Mouse (Mus musculus): ENCODE data around the gene Vmn1r8. TPM values are rescaled to one million over a fixed set of nuclear protein-coding genes. Genes with fewer than 3 reads are reported as not detected.
"Not testable (repeated sequence)": the region's sequence is repeated elsewhere in the genome, so short reads cannot be mapped to it uniquely, and the experiment has no call there.

Vmn1r8 gene
- total RNA-seq (2017): not detected in 2 replicates

DNA sequence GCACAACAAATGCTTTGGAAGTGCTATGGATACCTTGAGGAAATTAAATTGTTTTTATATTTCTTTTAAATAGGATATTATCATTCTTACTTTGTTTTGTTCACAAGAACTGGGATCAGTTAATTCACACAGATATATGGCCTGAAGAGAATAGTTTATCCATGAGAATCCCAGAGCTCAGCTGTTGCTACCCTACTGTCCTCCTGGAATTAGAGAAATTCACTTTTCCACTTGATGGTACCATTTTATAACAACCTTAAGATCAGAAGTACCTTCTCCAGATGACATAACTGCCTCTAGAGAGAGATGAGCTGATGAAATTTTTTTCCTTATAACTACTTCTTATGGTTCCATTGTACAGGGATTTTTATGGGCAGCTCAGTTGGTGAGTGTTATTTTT is at the start of gene Vmn1r8:
Gene Vmn1r8, plus strand, starts transcription at position 301 of the 400 bp plus-strand sequence.
- no peak for ATAC-seq (replicated peaks in 1 of 2; ENCODE audit: insufficient read depth in 1 of 2, low FRiP score in 2 of 2, low TSS enrichment in 1 of 2, low read depth in 1 of 2, poor library complexity in 2 of 2, severe bottlenecking in 2 of 2)

GRCm38 (mm10) chr6:56996943-56997342 is 35.1 kb upstream of the Vmn1r8 start, which contains the start of gene Vmn1r6:
TSS of gene Vmn1r6 (plus strand) at chr6:56997243.
- no peak for ATAC-seq (replicated peaks in 1 of 2; ENCODE audit: insufficient read depth in 1 of 2, low FRiP score in 2 of 2, low TSS enrichment in 1 of 2, low read depth in 1 of 2, poor library complexity in 2 of 2, severe bottlenecking in 2 of 2)

DNA sequence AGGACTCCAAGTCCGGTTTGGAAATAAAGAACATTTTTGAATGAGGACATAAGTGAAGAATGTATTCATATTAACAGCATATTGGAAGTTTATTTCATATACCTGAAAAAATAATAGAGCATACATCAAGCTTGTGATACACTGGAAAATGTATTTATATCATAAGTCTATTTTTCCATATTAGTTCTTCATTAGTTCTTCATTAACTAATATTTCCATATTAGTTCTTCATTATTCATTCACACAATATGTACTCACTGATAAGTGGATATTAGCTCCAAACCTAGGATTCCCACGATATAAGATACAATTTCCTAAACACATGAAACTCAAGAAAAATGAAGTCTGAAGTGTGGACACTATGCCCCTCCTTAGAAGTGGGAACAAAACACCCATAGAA is 6.9 kb upstream of the Vmn1r8 start, which contains the start of gene Vmn1r7:
Gene Vmn1r7, minus strand, starts transcription at position 101 of the 400 bp plus-strand sequence.
- not testable (repeated sequence) for ATAC-seq (replicated peaks in 1 of 2; ENCODE audit: insufficient read depth in 1 of 2, low FRiP score in 2 of 2, low TSS enrichment in 1 of 2, low read depth in 1 of 2, poor library complexity in 2 of 2, severe bottlenecking in 2 of 2)

- no peak for ATAC-seq (replicated peaks in 1 of 2; ENCODE audit: insufficient read depth in 1 of 2, low FRiP score in 2 of 2, low TSS enrichment in 1 of 2, low read depth in 1 of 2, poor library complexity in 2 of 2, severe bottlenecking in 2 of 2)
These were observed 2.6 kb downstream of the Vmn1r8 start for GRCm38 (mm10) chr6:57034674-57035073.

DNA sequence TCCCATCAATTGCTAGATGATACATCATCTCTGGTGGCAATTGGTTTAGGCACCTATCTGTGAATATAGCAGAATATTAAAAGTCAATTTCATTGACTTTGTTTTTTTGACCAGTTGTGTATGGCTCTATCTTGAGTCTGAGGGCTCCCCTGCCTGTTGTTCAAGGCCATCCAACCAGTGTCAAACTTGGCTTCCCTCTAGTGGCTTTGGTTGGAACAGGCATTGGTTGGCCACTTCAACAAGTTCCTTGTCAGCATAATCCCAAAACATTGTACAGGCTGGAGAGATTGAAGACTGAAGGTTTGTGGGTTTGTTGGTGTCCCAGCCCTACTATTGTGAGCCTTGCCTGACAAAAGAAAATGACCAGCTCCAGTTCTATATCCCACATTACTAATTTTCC is 31.6 kb downstream of the Vmn1r8 start:
- ATAC-seq (replicated peaks in 1 of 2; ENCODE audit: insufficient read depth in 1 of 2, low FRiP score in 2 of 2, low TSS enrichment in 1 of 2, low read depth in 1 of 2, poor library complexity in 2 of 2, severe bottlenecking in 2 of 2): peak in 1 of 2 experiments; percentile 56; a peak in 1 of 4 replicates

DNA sequence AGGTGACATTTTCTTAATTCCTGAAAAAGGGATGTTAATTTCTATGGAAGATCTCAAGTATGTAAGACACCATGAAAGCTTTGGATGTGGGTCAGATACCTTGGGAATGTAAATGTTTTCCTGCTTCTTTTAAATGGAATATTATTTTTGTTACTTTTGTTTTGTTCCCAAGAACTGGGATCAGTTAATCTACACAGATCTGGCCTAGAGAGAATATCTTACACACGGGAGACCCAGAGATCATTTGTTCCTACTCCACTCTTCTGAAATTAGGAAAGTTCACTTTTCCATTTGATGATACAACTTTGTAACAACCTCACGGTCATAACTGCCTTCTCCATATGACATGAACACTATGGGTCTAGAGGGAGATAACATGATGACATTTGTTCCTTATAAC is 34.4 kb downstream of the Vmn1r8 start, which contains the start of gene Vmn1r9:
Gene Vmn1r9, plus strand, starts transcription at position 301 of the 400 bp plus-strand sequence.
- no peak for ATAC-seq (replicated peaks in 1 of 2; ENCODE audit: insufficient read depth in 1 of 2, low FRiP score in 2 of 2, low TSS enrichment in 1 of 2, low read depth in 1 of 2, poor library complexity in 2 of 2, severe bottlenecking in 2 of 2)

Other genes starting within 250 kb of the Vmn1r8 start
- gene Kbtbd2, start 234.5 kb upstream of the Vmn1r8 start, total RNA-seq (2017): 55.6 and 87.1 TPM in 2 replicates
- 24.0 and 28.7 TPM in 2 replicates for gene Fkbp9, start 200.2 kb upstream of the Vmn1r8 start, total RNA-seq (2017)
- gene Nt5c3, start 108.4 kb upstream of the Vmn1r8 start, total RNA-seq (2017): 91.3 and 103 TPM in 2 replicates
- 1.1 and 1.4 TPM in 2 replicates for gene Vmn1r4, start 108.3 kb upstream of the Vmn1r8 start, total RNA-seq (2017)
- gene Vmn1r5, start 62.0 kb upstream of the Vmn1r8 start, total RNA-seq (2017): not detected in 2 replicates
- gene Vmn1r6, start 35.0 kb upstream of the Vmn1r8 start, total RNA-seq (2017): not detected in 2 replicates
- gene Vmn1r7, start 7.0 kb upstream of the Vmn1r8 start, total RNA-seq (2017): not detected in 2 replicates
- gene Vmn1r9, start 34.5 kb downstream of the Vmn1r8 start, total RNA-seq (2017): not detected in 2 replicates
- not detected in 2 replicates for gene Vmn1r10, start 77.2 kb downstream of the Vmn1r8 start, total RNA-seq (2017)
- not detected in 2 replicates for gene Vmn1r11, start 101.2 kb downstream of the Vmn1r8 start, total RNA-seq (2017)
- not detected in 2 replicates for gene Vmn1r12, start 124.6 kb downstream of the Vmn1r8 start, total RNA-seq (2017)
- not detected in 2 replicates for gene Vmn1r13, start 171.0 kb downstream of the Vmn1r8 start, total RNA-seq (2017)
- not detected in 2 replicates for gene Vmn1r14, start 199.4 kb downstream of the Vmn1r8 start, total RNA-seq (2017)
- gene Vmn1r15, start 225.7 kb downstream of the Vmn1r8 start, total RNA-seq (2017): not detected in 2 replicates

Data from hematopoietic stem cell, adult 5-6 weeks (primary cell).